ENCODE assay signal across 20 mouse cellular contexts in genomic region chr2:69479859-69480258, GRCm38 (mm10).
DNase-seq lines count a peak whose midpoint lies in the region; ATAC-seq and TF ChIP-seq lines count a peak whose summit lies in the region.
"Had no signal": no experiment of that assay in that cellular context is flagged by ENCODE, and none has a peak within 500 bp of the region (broad histone marks: within the 10 kb centered on the region; RNA-seq: fewer than 3 reads in every experiment).

No protein-coding gene starts in this region.

- no peak for ATAC-seq in liver, embryonic 11.5 days (replicated peaks; ENCODE audit: low FRiP score)
- ATAC-seq in neural tube, embryonic 14.5 days (ENCODE audit: low read depth) = peak; percentile 63; the same call in 1 of the 2 replicates
- ATAC-seq: forebrain, embryonic 13.5 days; forebrain, embryonic 15.5 days; forebrain, postnatal 0 days had no signal

- WGBS in liver, adult 2 months = 45% methylated on average over 7 of the region's 7 CpGs
- WGBS in liver, embryonic 11.5 days = 86% methylated on average over 7 of the region's 7 CpGs
- WGBS in neural tube, embryonic 14.5 days = 73% methylated on average over 7 of the region's 7 CpGs

- peak; percentile 25 to 29 for DNase-seq in cerebellum, postnatal 14 days
- no peak for DNase-seq in cerebellum, postnatal 4 days (ENCODE audit: low spot score in 2 of 2)
- DNase-seq in liver, adult 2 months (ENCODE audit: extremely low read depth, low read depth, low spot score) = peak; percentile 12
- no peak for DNase-seq in liver, embryonic 11.5 days (ENCODE audit: low spot score)
- DNase-seq in brain, embryonic 14.5 days (ENCODE audit: low read depth) = peak; percentile 8
- DNase-seq in ovary, postnatal 36 days (ENCODE audit: low spot score) = no peak
- DNase-seq in spleen, adult 12 weeks (ENCODE audit: low spot score) = no peak
- DNase-seq: adrenal gland, adult 2 months; adrenal gland, postnatal 10 days; adrenal gland, postnatal 25 days; cerebellum, adult 11-12 months; cerebellum, adult 2 months; cerebellum, adult 9-10 months; cerebellum, postnatal 36 days; forebrain, postnatal 0 days had no signal

- H3K27ac ChIP-seq in liver, adult 2 months (replicated peaks; ENCODE audit: insufficient read depth, low read depth, low read length) = no peak overlapping the region
- no peak overlapping the region for H3K27ac ChIP-seq in liver, embryonic 11.5 days (ENCODE audit: low read depth, low read length)
- no peak overlapping the region for H3K27ac ChIP-seq in neural tube, embryonic 14.5 days (ENCODE audit: low read depth, low read length)
- H3K27ac ChIP-seq: embryonic facial prominence, embryonic 10.5 days; embryonic facial prominence, embryonic 12.5 days; forebrain, embryonic 13.5 days; forebrain, embryonic 15.5 days had no signal

- no peaks in the 10 kb centered on the region for H3K27me3 ChIP-seq in liver, adult 2 months (ENCODE audit: control insufficient read depth, insufficient read depth, low read length)
- no peaks in the 10 kb centered on the region for H3K27me3 ChIP-seq in liver, embryonic 11.5 days (replicated peaks; ENCODE audit: control insufficient read depth, insufficient read depth, low read length)
- no peaks in the 10 kb centered on the region for H3K27me3 ChIP-seq in neural tube, embryonic 14.5 days (ENCODE audit: control insufficient read depth, insufficient read depth, low read length)
- H3K27me3 ChIP-seq: embryonic facial prominence, embryonic 12.5 days; forebrain, embryonic 13.5 days; forebrain, embryonic 15.5 days had no signal

- H3K4me3 ChIP-seq in liver, adult 2 months (ENCODE audit: insufficient read depth, low read depth, low read length) = no peak overlapping the region
- no peak overlapping the region for H3K4me3 ChIP-seq in liver, embryonic 11.5 days (ENCODE audit: low read depth, low read length)
- no peak overlapping the region for H3K4me3 ChIP-seq in neural tube, embryonic 14.5 days (ENCODE audit: low read depth, low read length)
- H3K4me3 ChIP-seq: embryonic facial prominence, embryonic 10.5 days; embryonic facial prominence, embryonic 12.5 days; forebrain, embryonic 13.5 days; forebrain, embryonic 15.5 days had no signal

- H3K4me2 ChIP-seq in liver, embryonic 11.5 days = no peak overlapping the region
- H3K4me2 ChIP-seq in neural tube, embryonic 14.5 days (ENCODE audit: low read depth, low read length) = no peak overlapping the region
- H3K4me2 ChIP-seq: embryonic facial prominence, embryonic 12.5 days; forebrain, embryonic 13.5 days; forebrain, embryonic 15.5 days had no signal

- no peak for TF ChIP-seq CTCF in liver, adult 2 months (IDR thresholded peaks at IDR 0.05; ENCODE audit: low read depth, low read length)
- TF ChIP-seq CTCF in brain, embryonic 14.5 days (IDR thresholded peaks at IDR 0.05; ENCODE audit: borderline replicate concordance, extremely low read depth, insufficient read depth, insufficient read length) = no peak

- no peaks in the 10 kb centered on the region for H3K9me3 ChIP-seq in liver, embryonic 11.5 days (ENCODE audit: control insufficient read depth, low read length)
- H3K9me3 ChIP-seq in neural tube, embryonic 14.5 days (ENCODE audit: control insufficient read depth, low read length) = no peaks in the 10 kb centered on the region
- H3K9me3 ChIP-seq: embryonic facial prominence, embryonic 10.5 days; embryonic facial prominence, embryonic 12.5 days; forebrain, embryonic 13.5 days; forebrain, embryonic 15.5 days had no signal

- TF ChIP-seq POLR2A in liver, adult 2 months (IDR thresholded peaks at IDR 0.05; ENCODE audit: extremely low read depth, insufficient read depth, low read length) = no peak
- TF ChIP-seq POLR2A in brain, embryonic 14.5 days (IDR thresholded peaks at IDR 0.05; ENCODE audit: borderline replicate concordance, extremely low read depth, insufficient read depth, insufficient read length, poor library complexity, severe bottlenecking) = no peak

- H3K9ac ChIP-seq in liver, adult 2 months (ENCODE audit: low read depth, low read length) = no peak overlapping the region
- no peak overlapping the region for H3K9ac ChIP-seq in liver, embryonic 11.5 days (ENCODE audit: low read depth, low read length)
- H3K9ac ChIP-seq in neural tube, embryonic 14.5 days (replicated peaks; ENCODE audit: low read depth, low read length) = no peak overlapping the region
- H3K9ac ChIP-seq: embryonic facial prominence, embryonic 12.5 days; forebrain, embryonic 13.5 days; forebrain, embryonic 15.5 days; forebrain, postnatal 0 days had no signal

- H3K36me3 ChIP-seq in liver, adult 2 months (ENCODE audit: control insufficient read depth, insufficient read depth, low read length) = no peaks in the 10 kb centered on the region
- no peaks in the 10 kb centered on the region for H3K36me3 ChIP-seq in liver, embryonic 11.5 days (ENCODE audit: control insufficient read depth, insufficient read depth, low read length)
- no peaks in the 10 kb centered on the region for H3K36me3 ChIP-seq in neural tube, embryonic 14.5 days (ENCODE audit: control insufficient read depth, insufficient read depth, low read length)
- H3K36me3 ChIP-seq: embryonic facial prominence, embryonic 12.5 days; forebrain, embryonic 15.5 days had no signal

- no peaks in the 10 kb centered on the region for H3K79me2 ChIP-seq in liver, adult 2 months (ENCODE audit: control insufficient read depth, insufficient read depth, low read length)

- H3K4me1 ChIP-seq in liver, adult 2 months (ENCODE audit: control insufficient read depth, insufficient read depth, low read length) = no peaks in the 10 kb centered on the region
- no peaks in the 10 kb centered on the region for H3K4me1 ChIP-seq in liver, embryonic 11.5 days (replicated peaks; ENCODE audit: control insufficient read depth, insufficient read depth, low read length)
- 0 out of 2 replicates have a peak, but pooled peaks cover 2% of the 10 kb centered on the region for H3K4me1 ChIP-seq in neural tube, embryonic 14.5 days (ENCODE audit: control insufficient read depth, insufficient read depth, low read length)
- H3K4me1 ChIP-seq: embryonic facial prominence, embryonic 10.5 days; embryonic facial prominence, embryonic 12.5 days; forebrain, embryonic 13.5 days; forebrain, embryonic 15.5 days had no signal

Comparison
In these comparisons a context has a peak if more than half of its experiments do, and no peak if none do; other contexts are left out.
1. DNase-seq: peak in cerebellum, postnatal 14 days (2 of 2), liver, adult 2 months (single experiment) and brain, embryonic 14.5 days (single experiment); none in cerebellum, postnatal 4 days (0 of 2), liver, embryonic 11.5 days (single experiment), ovary, postnatal 36 days (single experiment) and spleen, adult 12 weeks (single experiment).